Mouse (Mus musculus) myocyte (in vitro differentiated cells): Measurements from ENCODE around the gene Ppp3ca. TPM values are rescaled to one million over a fixed set of nuclear protein-coding genes. Genes with fewer than 3 reads are reported as not detected.

Experiments
- H3K27me3 ChIP-seq: one replicate; pipeline ENCODE4 v1.6.1; 2011; ENCODE audit not compliant: control insufficient read depth, insufficient read depth, insufficient read length
- H3K36me3 ChIP-seq: one replicate; pipeline ENCODE4 v1.6.1; 2011; ENCODE audit not compliant: control insufficient read depth, insufficient read depth
- H3K4me2 ChIP-seq: one replicate; pipeline ENCODE4 v1.6.1; 2011; ENCODE audit warnings: low read depth, control low read depth
- H3K4me3 ChIP-seq: one replicate; pipeline ENCODE4 v1.5.1; 2011; ENCODE audit warnings: mild to moderate bottlenecking, control low read depth, moderate library complexity
- H3K79me2 ChIP-seq: one replicate; pipeline ENCODE4 v1.6.1; 2011; ENCODE audit not compliant: control insufficient read depth, insufficient read depth
- H3ac ChIP-seq: one replicate; pipeline ENCODE4 v1.6.1; 2011; ENCODE audit not compliant: control insufficient read depth, insufficient read length
- CEBPB ChIP-seq: IDR thresholded peaks from 2 replicates; pipeline ENCODE4 v1.6.1; 2011; ENCODE audit warnings: mild to moderate bottlenecking, moderate library complexity; ENCODE audit not compliant: poor library complexity, insufficient read depth, severe bottlenecking
- E2F4 ChIP-seq: IDR thresholded peaks from one replicate; pipeline ENCODE4 v1.6.1; 2011; ENCODE audit warnings: mild to moderate bottlenecking, control low read depth, moderate library complexity; ENCODE audit not compliant: insufficient read depth
- MAX ChIP-seq: IDR thresholded peaks from one replicate; pipeline ENCODE4 v1.6.1; 2011; ENCODE audit warnings: low read depth, mild to moderate bottlenecking, control low read depth
- MYOD1 ChIP-seq, 3 experiments: IDR thresholded peaks; one replicate each; pipeline ENCODE4 v1.6.1; 2011; ENCODE audit warnings: control low read depth in 2 of 3, low read depth in 2 of 3, mild to moderate bottlenecking in 2 of 3, moderate library complexity in 1 of 3; ENCODE audit not compliant: insufficient read length in 2 of 3, control insufficient read depth in 1 of 3
- MYOG ChIP-seq, 3 experiments: IDR thresholded peaks; one replicate each; pipeline ENCODE4 v1.6.1; 2011; ENCODE audit warnings: control low read depth in 2 of 3, low read depth in 2 of 3, mild to moderate bottlenecking in 2 of 3; ENCODE audit not compliant: insufficient read length in 2 of 3, control insufficient read depth in 1 of 3, insufficient read depth in 1 of 3
- POLR2A ChIP-seq: IDR thresholded peaks from one replicate; pipeline ENCODE4 v1.6.1; 2011; ENCODE audit warnings: low read depth, mild to moderate bottlenecking, control low read depth, moderate library complexity; ENCODE audit not compliant: insufficient read length
- POLR2AphosphoS2 ChIP-seq: IDR thresholded peaks from one replicate; pipeline ENCODE4 v1.6.1; 2011; ENCODE audit warnings: low read depth, control low read depth; ENCODE audit not compliant: insufficient read length
- REST ChIP-seq: IDR thresholded peaks from one replicate; pipeline ENCODE4 v1.6.1; 2011; ENCODE audit warnings: mild to moderate bottlenecking, control low read depth, moderate library complexity; ENCODE audit not compliant: insufficient read depth, insufficient read length
- SRF ChIP-seq: IDR thresholded peaks from one replicate; pipeline ENCODE4 v1.6.1; 2011; ENCODE audit warnings: low read depth; ENCODE audit not compliant: control insufficient read depth, insufficient read length
- TCF12 ChIP-seq: IDR thresholded peaks from one replicate; pipeline ENCODE4 v1.6.1; 2011; ENCODE audit warnings: mild to moderate bottlenecking, control low read depth; ENCODE audit not compliant: poor library complexity, insufficient read depth, severe bottlenecking
- TCF3 ChIP-seq: IDR thresholded peaks from one replicate; pipeline ENCODE4 v1.6.1; 2011; ENCODE audit warnings: low read depth, control low read depth; ENCODE audit not compliant: insufficient read length
- USF1 ChIP-seq: IDR thresholded peaks from one replicate; pipeline ENCODE4 v1.6.1; 2011; ENCODE audit warnings: low read depth, mild to moderate bottlenecking, control low read depth, moderate library complexity
- polyA plus RNA-seq: library from polyadenylated mRNA; unstranded; fragments of >200 nt; fragmentation: generic; extraction: Trizol; gene quantifications from one replicate; pipeline ENCODE4 v1.2.1, GENCODE M21; 2012; ENCODE audit warnings: missing spikeins

The Ppp3ca gene
- polyA plus RNA-seq, 1 experiment, result 34.0 TPM

DNA sequence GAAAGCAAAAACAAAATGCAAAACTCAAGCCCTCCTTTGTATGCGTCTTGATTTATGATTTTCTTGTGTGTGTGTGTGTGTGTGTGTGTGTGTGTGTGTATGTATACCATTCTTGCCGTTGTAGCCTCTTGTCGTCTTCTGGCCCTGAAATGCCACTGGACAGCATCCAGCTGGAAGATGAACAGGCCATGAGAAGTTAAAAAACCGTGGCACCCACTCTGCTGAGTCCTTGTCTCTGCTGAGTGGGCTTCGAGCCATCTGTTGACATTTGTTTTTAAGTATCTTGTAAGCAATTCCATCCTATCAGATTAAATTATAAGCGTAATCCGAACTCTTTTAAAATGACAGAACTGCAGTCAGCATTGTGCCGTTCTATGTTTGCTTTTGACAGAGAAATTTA lies 8.5 kb downstream of the Ppp3ca start:
- Histone ChIP-seq H3K4me3 (no peak overlapping the region), H3ac (no peak overlapping the region), H3K27me3 (no peaks in the 10 kb centered on the region), H3K36me3 (no peaks in the 10 kb centered on the region), H3K4me2 (no peak overlapping the region), H3K79me2 (peaks cover 86% of the 10 kb centered on the region)
- TF ChIP-seq USF1 (no peak), POLR2AphosphoS2 (no peak), SRF (no peak), TCF3 (no peak), REST (no peak), CEBPB (no peak), POLR2A (no peak), MYOD1 (IDR thresholded peaks at IDR 0.05; ENCODE audit: control insufficient read depth in 1 of 3, insufficient read length in 2 of 3, low read depth in 2 of 3) (no peak), TCF12 (no peak), E2F4 (no peak)

DNA sequence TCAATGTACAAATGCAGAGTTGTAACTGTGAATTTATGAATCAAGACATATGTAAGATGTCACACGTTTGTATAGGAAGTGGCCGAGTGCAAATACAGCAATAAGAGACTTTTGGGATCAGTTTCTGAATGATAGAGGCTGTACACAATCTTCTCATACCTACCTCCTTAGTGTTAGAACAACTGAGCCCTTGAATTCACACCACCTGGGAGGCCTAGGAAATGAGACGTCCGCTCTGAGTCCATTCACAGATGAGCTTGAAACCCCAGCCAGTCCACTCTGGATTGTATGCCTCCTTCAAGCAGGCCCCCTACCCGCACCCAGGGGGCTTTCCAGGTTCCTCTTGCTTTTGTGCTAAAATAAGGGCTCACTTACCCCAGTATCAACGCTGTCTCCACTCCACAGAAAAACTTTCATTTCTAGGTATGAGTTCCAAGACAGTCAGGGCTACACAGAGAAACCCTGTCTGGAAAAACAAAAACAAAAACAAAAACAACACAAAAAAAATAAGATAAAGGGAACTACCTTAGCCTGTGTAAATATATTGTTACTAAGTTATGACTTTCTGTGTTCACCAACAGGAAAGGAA lies 10.1 kb downstream of the Ppp3ca start:
- Histone ChIP-seq H3K4me2 (no peak overlapping the region), H3K27me3 (no peaks in the 10 kb centered on the region), H3K36me3 (no peaks in the 10 kb centered on the region), H3K79me2 (peaks cover 84% of the 10 kb centered on the region), H3ac (no peak overlapping the region), H3K4me3 (no peak overlapping the region)
- no peak for TF ChIP-seq POLR2A
- TF ChIP-seq POLR2AphosphoS2, result no peak
- no peak for TF ChIP-seq MYOG (IDR thresholded peaks at IDR 0.05; ENCODE audit: control insufficient read depth in 1 of 3, insufficient read depth in 1 of 3, insufficient read length in 2 of 3, low read depth in 2 of 3)
- TF ChIP-seq SRF, result no peak
- no peak for TF ChIP-seq E2F4
- no peak for TF ChIP-seq MAX
- TF ChIP-seq TCF12, result no peak
- no peak for TF ChIP-seq TCF3
- TF ChIP-seq USF1, result no peak
- TF ChIP-seq REST, result no peak

DNA sequence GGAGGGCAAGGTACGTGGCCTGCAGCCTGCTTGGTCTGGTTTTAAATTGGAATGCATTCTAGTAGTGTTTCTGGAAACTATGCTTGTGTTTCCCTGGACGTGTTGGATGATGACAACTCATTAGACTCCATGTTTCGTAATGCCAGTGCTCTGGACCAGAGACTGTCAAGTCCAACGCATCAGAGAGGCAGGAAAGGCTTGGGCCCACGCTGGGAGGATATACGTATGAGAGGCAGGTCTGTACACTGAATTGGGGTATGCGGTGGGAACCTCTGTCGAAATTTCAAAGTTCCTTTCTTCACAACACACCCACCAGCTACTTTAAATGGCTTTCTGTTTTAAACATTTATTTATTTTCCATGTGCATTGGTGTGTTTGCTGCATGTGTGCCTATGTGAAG lies 12.3 kb downstream of the Ppp3ca start:
- Histone ChIP-seq H3K36me3 (no peaks in the 10 kb centered on the region), H3K4me3 (no peak overlapping the region), H3ac (no peak overlapping the region), H3K4me2 (no peak overlapping the region), H3K79me2 (peaks cover 85% of the 10 kb centered on the region), H3K27me3 (no peaks in the 10 kb centered on the region)
- TF ChIP-seq POLR2A, result no peak
- no peak for TF ChIP-seq POLR2AphosphoS2
- TF ChIP-seq USF1, result no peak
- no peak for TF ChIP-seq SRF
- no peak for TF ChIP-seq TCF3
- TF ChIP-seq MYOG (IDR thresholded peaks at IDR 0.05; ENCODE audit: control insufficient read depth in 1 of 3, insufficient read depth in 1 of 3, insufficient read length in 2 of 3, low read depth in 2 of 3), result no peak
- TF ChIP-seq E2F4, result no peak
- no peak for TF ChIP-seq REST
- TF ChIP-seq CEBPB, result no peak
- no peak for TF ChIP-seq MAX
- TF ChIP-seq MYOD1 (IDR thresholded peaks at IDR 0.05; ENCODE audit: control insufficient read depth in 1 of 3, insufficient read length in 2 of 3, low read depth in 2 of 3), result no peak
- no peak for TF ChIP-seq TCF12

DNA sequence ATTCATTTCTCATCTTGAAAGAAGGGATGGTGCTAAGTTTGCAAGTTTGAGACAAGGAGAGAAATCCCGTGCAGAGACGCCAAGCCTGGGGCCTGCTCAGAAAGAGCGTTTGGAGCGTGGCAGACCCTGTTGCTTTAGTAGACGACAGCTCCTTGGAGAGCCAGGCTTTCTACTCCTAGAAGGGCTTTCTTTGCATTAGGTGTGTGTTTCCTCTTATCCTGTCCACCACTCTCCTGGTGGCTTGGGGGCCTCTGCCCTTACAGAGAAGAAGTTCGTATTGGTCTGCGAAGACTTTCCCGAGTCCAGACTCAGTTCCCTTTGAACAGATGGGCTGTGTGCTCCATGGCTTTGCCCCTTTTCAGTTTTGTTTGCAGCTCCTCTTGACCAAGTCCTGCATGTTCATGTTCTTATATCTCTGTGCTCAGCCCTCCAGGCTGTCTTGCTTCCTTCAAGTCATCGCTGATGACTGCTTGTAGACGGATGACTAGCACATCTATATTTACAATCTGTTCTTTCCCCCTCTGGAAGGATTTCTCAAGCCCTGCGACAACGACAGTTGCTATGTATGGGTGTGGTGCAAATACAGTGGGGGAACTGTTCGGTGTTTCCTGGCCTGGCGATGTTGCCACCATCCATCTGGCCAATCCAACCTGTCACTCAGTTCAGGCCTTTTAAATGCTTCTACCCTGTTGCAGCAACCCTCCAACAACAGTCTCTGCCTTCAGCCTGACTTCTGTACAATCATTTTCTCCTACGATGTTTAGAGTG lies 14.5 kb downstream of the Ppp3ca start:
- no peak overlapping the region for H3ac ChIP-seq
- no peaks in the 10 kb centered on the region for H3K27me3 ChIP-seq
- peaks cover 85% of the 10 kb centered on the region for H3K79me2 ChIP-seq
- no peak for TF ChIP-seq REST
- no peak for TF ChIP-seq CEBPB
- TF ChIP-seq POLR2A, result no peak
- TF ChIP-seq MAX, result no peak
- TF ChIP-seq TCF3, result no peak
- TF ChIP-seq SRF, result no peak
- no peak for TF ChIP-seq MYOG (IDR thresholded peaks at IDR 0.05; ENCODE audit: control insufficient read depth in 1 of 3, insufficient read depth in 1 of 3, insufficient read length in 2 of 3, low read depth in 2 of 3)
- TF ChIP-seq TCF12, result no peak
- no peak for TF ChIP-seq E2F4
- TF ChIP-seq USF1, result no peak
- no peak for TF ChIP-seq MYOD1 (IDR thresholded peaks at IDR 0.05; ENCODE audit: control insufficient read depth in 1 of 3, insufficient read length in 2 of 3, low read depth in 2 of 3)
- no peak for TF ChIP-seq POLR2AphosphoS2
- no peak overlapping the region for H3K4me2 ChIP-seq
- H3K36me3 ChIP-seq, result no peaks in the 10 kb centered on the region
- no peak overlapping the region for H3K4me3 ChIP-seq
